Mouse (Mus musculus) testis, adult 2 months (tissue): ENCODE data around the gene Tmc1. TPM values are rescaled to one million over a fixed set of nuclear protein-coding genes. Genes with fewer than 3 reads are reported as not detected.

Source experiments
- H3K27ac ChIP-seq: fragments of 200-500 bp; 2 replicates; pipeline ENCODE4 v1.5.1; 2012; ENCODE audit warnings: low read depth, low read length; ENCODE audit not compliant: control insufficient read depth, insufficient read depth
- H3K27me3 ChIP-seq: fragments of 200-500 bp; 2 replicates; pipeline ENCODE4 v1.6.1; 2012; ENCODE audit warnings: mild to moderate bottlenecking, low read length, moderate library complexity; ENCODE audit not compliant: control insufficient read depth, insufficient read depth
- H3K36me3 ChIP-seq: fragments of 200-500 bp; 2 replicates; pipeline ENCODE4 v1.6.1; 2012; ENCODE audit warnings: mild to moderate bottlenecking, low read length; ENCODE audit not compliant: control insufficient read depth, insufficient read depth
- H3K4me1 ChIP-seq: fragments of 200-500 bp; 2 replicates; pipeline ENCODE4 v1.6.1; 2012; ENCODE audit warnings: low read length; ENCODE audit not compliant: control insufficient read depth, insufficient read depth
- H3K4me3 ChIP-seq: fragments of 200-500 bp; 2 replicates; pipeline ENCODE4 v1.5.1; 2012; ENCODE audit warnings: low read depth, mild to moderate bottlenecking, low read length, moderate library complexity, mixed read lengths; ENCODE audit not compliant: control insufficient read depth
- CTCF ChIP-seq: fragments of 200-500 bp; IDR thresholded peaks from 2 replicates; pipeline ENCODE4 v1.5.1; 2012; ENCODE audit warnings: low read depth, mild to moderate bottlenecking, inconsistent platforms, low read length, moderate library complexity; ENCODE audit not compliant: control insufficient read depth, insufficient read depth, insufficient replicate concordance
- POLR2A ChIP-seq: fragments of 200-500 bp; IDR thresholded peaks from 2 replicates; pipeline ENCODE4 v1.6.1; 2012; ENCODE audit warnings: low read depth, mild to moderate bottlenecking, inconsistent platforms, low read length, moderate library complexity; ENCODE audit not compliant: control insufficient read depth
- polyA plus RNA-seq: library from polyadenylated mRNA; depleted of rRNA; stranded (reverse); fragments of >200 nt; gene quantifications from 2 replicates; pipeline ENCODE4 v1.2.3, GENCODE M21; 2012

Tmc1 gene
- polyA plus RNA-seq, 1 experiment = 8.2 TPM

DNA sequence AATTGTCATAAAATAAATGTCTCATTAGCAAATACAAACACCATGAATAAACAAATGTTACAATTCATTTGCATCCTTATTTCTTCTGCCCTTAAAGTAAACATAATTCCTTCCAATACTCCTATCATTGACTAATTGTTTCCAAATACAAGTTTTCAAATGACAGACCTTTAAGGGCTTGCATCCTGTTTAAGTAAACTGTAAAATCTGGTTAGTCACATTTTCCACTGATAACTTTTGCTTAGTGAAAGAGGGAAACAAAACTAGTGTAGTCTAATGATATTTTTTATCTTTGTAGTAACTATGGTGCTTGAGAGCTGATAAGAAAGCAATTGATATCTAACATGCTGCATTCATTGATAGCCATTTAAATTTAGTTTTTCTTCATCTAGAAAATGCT lies 154.5 kb downstream of the Tmc1 start:
- Histone ChIP-seq H3K4me1 (no peaks in the 10 kb centered on the region), H3K36me3 (no peaks in the 10 kb centered on the region), H3K4me3 (no peak overlapping the region), H3K27me3 (no peaks in the 10 kb centered on the region), H3K27ac (no peak overlapping the region)
- TF ChIP-seq CTCF (no peak), POLR2A (no peak)

DNA sequence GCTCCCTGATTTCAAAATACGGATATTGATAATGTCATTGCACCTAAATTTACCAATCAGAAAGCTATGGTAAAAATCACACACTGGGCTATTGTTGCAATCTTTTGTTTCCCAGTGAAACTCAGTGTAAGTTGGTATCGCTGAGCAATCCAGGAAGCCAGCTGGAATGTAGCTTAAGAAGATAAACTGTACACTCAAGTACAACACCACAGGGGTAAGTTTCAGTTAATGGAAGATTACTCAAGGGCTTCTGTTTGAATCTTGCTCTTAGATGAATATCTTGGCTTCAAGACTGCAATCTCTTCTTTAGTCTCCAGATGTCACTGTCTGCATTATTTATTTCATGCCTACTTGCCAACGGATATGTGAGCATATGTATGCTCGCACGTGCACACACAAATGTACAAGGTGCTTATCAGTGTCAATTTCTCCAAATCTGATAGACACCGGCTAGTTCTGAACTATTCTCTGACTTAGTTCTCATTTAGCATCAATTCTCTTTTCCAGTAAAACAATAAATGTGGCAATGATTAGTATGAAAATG lies 156.4 kb downstream of the Tmc1 start:
- no peak overlapping the region for H3K27ac ChIP-seq
- TF ChIP-seq POLR2A (no peak), CTCF (no peak)
- no peaks in the 10 kb centered on the region for H3K36me3 ChIP-seq
- no peaks in the 10 kb centered on the region for H3K4me1 ChIP-seq
- no peaks in the 10 kb centered on the region for H3K27me3 ChIP-seq
- no peak overlapping the region for H3K4me3 ChIP-seq

DNA sequence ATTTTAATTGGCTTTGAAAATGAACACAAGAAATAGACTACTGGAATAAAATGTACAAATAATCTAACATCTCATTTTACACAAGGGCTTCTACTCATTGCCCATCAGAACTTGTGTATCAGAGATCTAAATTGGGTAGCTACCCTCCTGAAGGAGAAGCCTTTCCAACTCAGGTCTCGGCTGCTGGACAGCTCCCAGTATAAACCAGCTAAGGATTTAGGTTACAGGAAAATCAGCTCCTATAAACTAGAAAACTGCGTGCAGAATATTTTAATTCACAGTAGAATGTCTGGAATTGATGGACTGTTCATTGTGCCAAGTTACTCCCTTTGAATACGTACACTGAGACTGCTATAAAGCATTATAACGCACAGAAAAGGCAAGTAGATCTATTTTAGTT lies 158.0 kb downstream of the Tmc1 start:
- no peak overlapping the region for H3K27ac ChIP-seq
- H3K27me3 ChIP-seq = no peaks in the 10 kb centered on the region
- no peaks in the 10 kb centered on the region for H3K36me3 ChIP-seq
- no peak overlapping the region for H3K4me3 ChIP-seq
- no peak for TF ChIP-seq CTCF
- TF ChIP-seq POLR2A = no peak
- H3K4me1 ChIP-seq = no peaks in the 10 kb centered on the region

DNA sequence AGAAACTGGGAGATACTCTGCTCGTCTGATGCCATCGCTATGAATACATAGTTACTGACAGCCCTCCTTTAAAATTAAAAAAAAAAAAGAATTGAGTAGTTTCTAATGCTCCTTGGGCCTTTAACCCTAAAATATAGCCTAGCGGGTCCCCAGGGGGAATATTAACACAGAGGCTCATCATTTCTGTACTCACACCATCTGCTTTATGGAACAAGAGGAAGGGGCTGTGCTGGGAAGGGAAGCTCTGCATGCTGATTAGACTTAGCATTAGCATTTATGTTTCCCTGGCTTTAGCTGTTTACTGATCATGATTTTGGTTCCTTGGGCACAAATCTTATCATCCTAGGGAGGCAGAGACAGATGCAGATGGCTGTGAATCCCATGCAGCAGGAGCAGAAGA lies 159.0 kb downstream of the Tmc1 start:
- no peak for TF ChIP-seq CTCF
- TF ChIP-seq POLR2A = no peak
- Histone ChIP-seq H3K4me3 (no peak overlapping the region), H3K27me3 (no peaks in the 10 kb centered on the region), H3K4me1 (no peaks in the 10 kb centered on the region), H3K27ac (no peak overlapping the region), H3K36me3 (no peaks in the 10 kb centered on the region)

DNA sequence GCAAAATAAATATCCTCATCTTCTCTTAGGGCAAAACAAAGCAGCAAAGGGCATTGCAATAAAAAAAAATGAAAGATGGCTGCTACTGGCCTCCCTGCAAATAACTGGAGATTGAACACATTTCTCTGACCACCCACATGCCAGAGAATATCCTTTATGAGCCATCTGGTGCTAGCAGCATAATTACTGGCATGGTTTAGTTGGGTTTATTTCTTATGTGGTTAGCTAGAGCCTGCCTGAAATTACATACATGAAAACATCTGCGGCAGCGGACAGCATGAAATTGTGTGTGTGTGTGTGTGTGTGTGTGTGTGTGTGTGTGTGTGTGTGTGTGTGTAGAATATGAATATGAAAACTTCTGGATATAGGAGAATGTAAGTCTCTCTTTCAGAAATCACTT lies 161.2 kb downstream of the Tmc1 start:
- Histone ChIP-seq H3K27ac (no peak overlapping the region), H3K36me3 (no peaks in the 10 kb centered on the region), H3K4me3 (no peak overlapping the region), H3K4me1 (no peaks in the 10 kb centered on the region), H3K27me3 (no peaks in the 10 kb centered on the region)
- no peak for TF ChIP-seq POLR2A
- TF ChIP-seq CTCF = no peak

DNA sequence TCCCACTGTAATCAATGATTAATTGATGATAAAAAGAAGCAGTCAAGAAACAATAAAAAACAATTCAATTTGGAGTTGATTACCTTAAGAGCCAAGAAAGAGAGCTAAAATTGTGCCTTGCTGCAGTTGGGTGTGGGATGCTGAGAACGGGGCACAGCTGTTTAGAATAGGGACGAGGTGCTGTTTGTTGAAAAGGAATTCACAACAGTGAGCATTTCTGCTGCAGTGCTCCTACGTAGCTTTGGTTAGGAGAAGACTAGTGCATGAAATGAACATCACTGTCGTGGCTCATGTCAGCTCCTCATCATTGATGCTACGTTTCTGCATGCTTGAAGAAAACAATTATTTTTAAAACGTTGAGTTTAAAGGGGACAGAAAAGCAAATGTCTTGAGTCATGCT lies 166.7 kb downstream of the Tmc1 start:
- Histone ChIP-seq H3K4me3 (no peak overlapping the region), H3K4me1 (no peaks in the 10 kb centered on the region), H3K27me3 (no peaks in the 10 kb centered on the region), H3K27ac (no peak overlapping the region), H3K36me3 (no peaks in the 10 kb centered on the region)
- TF ChIP-seq CTCF = no peak
- TF ChIP-seq POLR2A = no peak

DNA sequence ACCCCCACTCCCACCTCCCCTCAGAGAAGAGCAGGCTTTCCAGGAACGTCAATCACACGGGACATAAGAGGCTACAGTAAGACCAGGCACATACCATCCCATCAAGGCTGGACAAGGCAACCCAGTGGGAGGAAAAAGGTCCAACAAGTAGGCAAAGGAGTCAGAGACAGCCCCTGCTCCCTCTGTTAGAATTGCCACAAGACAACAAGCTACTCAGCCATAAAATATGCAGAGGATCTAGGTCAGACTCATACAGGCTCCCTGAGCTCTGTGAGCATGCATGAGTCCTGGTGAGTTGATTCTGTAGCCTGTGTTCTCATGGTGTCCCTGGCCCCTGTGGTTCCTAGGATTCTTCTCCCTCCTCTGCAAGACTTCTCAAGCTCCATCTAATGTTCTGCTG lies 178.3 kb downstream of the Tmc1 start:
- Histone ChIP-seq H3K27me3 (no peaks in the 10 kb centered on the region), H3K27ac (no peak overlapping the region), H3K4me1 (no peaks in the 10 kb centered on the region; the same call in 1 of the 2 replicates), H3K4me3 (no peak overlapping the region), H3K36me3 (no peaks in the 10 kb centered on the region)
- TF ChIP-seq CTCF (no peak), POLR2A (no peak)

DNA sequence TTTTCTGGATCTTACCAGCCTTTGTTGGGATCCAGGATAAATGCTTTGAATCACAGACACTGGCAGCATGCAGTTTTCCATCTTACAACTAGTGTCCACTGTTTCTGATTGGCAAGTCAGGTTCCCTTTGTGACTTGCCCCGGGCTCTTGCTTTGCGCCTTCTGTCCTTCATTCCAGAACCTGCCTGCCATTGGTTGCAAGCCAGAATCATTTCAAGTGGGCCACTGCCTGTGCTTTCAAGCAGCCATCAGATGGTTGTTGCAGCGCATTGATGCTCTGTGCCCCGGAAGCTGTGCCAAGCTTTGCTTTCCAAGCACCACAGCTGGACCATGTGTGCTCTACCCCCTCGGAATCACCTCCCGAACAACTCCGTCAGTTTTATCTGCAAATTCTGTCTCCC lies 180.1 kb downstream of the Tmc1 start:
- no peak overlapping the region for H3K4me3 ChIP-seq
- H3K27ac ChIP-seq = no peak overlapping the region
- no peaks in the 10 kb centered on the region; the same call in 1 of the 2 replicates for H3K4me1 ChIP-seq
- TF ChIP-seq POLR2A (no peak), CTCF (no peak)
- H3K27me3 ChIP-seq = no peaks in the 10 kb centered on the region
- no peaks in the 10 kb centered on the region for H3K36me3 ChIP-seq
